Mouse (Mus musculus): ENCODE measurements at regions not wholly inside any gene's neighbourhood (a gene's known extent, or its start where the extent isn't known, plus 50 kb on each side); places are given as distances from the start of the nearest gene placed in this dataset.

- no peak for TF ChIP-seq MAFK (IDR thresholded peaks at IDR 0.05; ENCODE audit: insufficient read depth, low read depth, low read length)
- TF ChIP-seq ZNF384 (IDR thresholded peaks at IDR 0.05; ENCODE audit: low read depth, low read length) = no peak
- TF ChIP-seq CHD2 (IDR thresholded peaks at IDR 0.05; ENCODE audit: low read depth, low read length) = no peak
- TF ChIP-seq ZC3H11A (IDR thresholded peaks at IDR 0.05; ENCODE audit: borderline replicate concordance, low read depth, low read length) = no peak
- TF ChIP-seq HCFC1 (IDR thresholded peaks at IDR 0.05; ENCODE audit: borderline replicate concordance, insufficient read depth, low read length) = no peak
Measured at GRCm38 (mm10) chr2:128467490-128468245, 123.3 kb upstream of the Spdye4c start.
